Mouse (Mus musculus) heart, embryonic 14.5 days (tissue): ENCODE measurements around the gene Slc9a3r1. TPM values are rescaled to one million over a fixed set of nuclear protein-coding genes. Genes with fewer than 3 reads are reported as not detected.
A peak's percentile ranks its signal among the peaks of the same experiment; 100 is the strongest.

Experiments
- ATAC-seq: fragments of 200-750 bp; cut with Nextera tagmentation; 2 replicates; pipeline ENCODE4 v1.8.0; 2017; ENCODE audit warnings: low read depth, moderate TSS enrichment; ENCODE audit not compliant: insufficient number of reproducible peaks, insufficient read depth, low FRiP score
- H3K27ac ChIP-seq, 2 experiments: fragments of 200-500 bp in 1 of 2; fragments of 300-500 bp in 1 of 2; sonication (generic) in 1 of 2; replicated peaks in 1 of 2; 2 replicates each; pipeline ENCODE4 v1.5.1; 2012 to 2014; ENCODE audit warnings: low read depth in 2 of 2, low read length in 2 of 2, control low read depth in 1 of 2, mild to moderate bottlenecking in 1 of 2, mixed read lengths in 1 of 2; ENCODE audit not compliant: control insufficient read depth in 1 of 2, insufficient read depth in 1 of 2
- H3K27me3 ChIP-seq: fragments of 300-500 bp; sonication (generic); 2 replicates; pipeline ENCODE4 v1.6.1; 2014; ENCODE audit warnings: mild to moderate bottlenecking, low read length, control low read depth; ENCODE audit not compliant: control insufficient read depth, insufficient read depth
- H3K36me3 ChIP-seq: fragments of 300-500 bp; sonication (generic); 2 replicates; pipeline ENCODE4 v1.6.1; 2014; ENCODE audit warnings: mild to moderate bottlenecking, control low read depth, low read length, mixed read lengths; ENCODE audit not compliant: control insufficient read depth, insufficient read depth
- H3K4me1 ChIP-seq, 2 experiments: fragments of 200-500 bp in 1 of 2; fragments of 300-500 bp in 1 of 2; sonication (generic) in 1 of 2; 2 replicates each; pipeline ENCODE4 v1.6.1; 2012 to 2014; ENCODE audit warnings: low read length in 2 of 2, control low read depth in 1 of 2, mixed read lengths in 1 of 2; ENCODE audit not compliant: control insufficient read depth in 2 of 2, insufficient read depth in 2 of 2
- H3K4me2 ChIP-seq: fragments of 300-500 bp; sonication (generic); 2 replicates; pipeline ENCODE4 v1.6.1; 2014; ENCODE audit warnings: mild to moderate bottlenecking, low read length
- H3K4me3 ChIP-seq, 2 experiments: fragments of 200-500 bp in 1 of 2; fragments of 300-500 bp in 1 of 2; sonication (generic) in 1 of 2; 2 replicates each; pipeline ENCODE4 v1.5.1; 2012 to 2014; ENCODE audit warnings: low read length in 2 of 2, mild to moderate bottlenecking in 2 of 2, control low read depth in 1 of 2, low read depth in 1 of 2, moderate library complexity in 1 of 2; ENCODE audit not compliant: control insufficient read depth in 1 of 2, insufficient read depth in 1 of 2
- H3K9ac ChIP-seq: fragments of 300-500 bp; sonication (generic); 2 replicates; pipeline ENCODE4 v1.6.1; 2014; ENCODE audit warnings: mild to moderate bottlenecking, low read length
- H3K9me3 ChIP-seq: fragments of 300-500 bp; sonication (generic); 2 replicates; pipeline ENCODE4 v1.6.1; 2016; ENCODE audit warnings: low read length, control low read depth; ENCODE audit not compliant: control insufficient read depth
- WGBS: fragments of 180-500 bp; shearing (Covaris S2); extraction: QIAGEN DNeasy Blood & Tissue Kit; methylation state at CpG from one replicate; pipeline ENCODE4 v1.1.7; 2014; 5-methylcytosine and 5-hydroxymethylcytosine counted together
- polyA plus RNA-seq: library from polyadenylated mRNA; unstranded; fragments of >200 nt; fragmentation: Nextera tagmentation; extraction: Ambion mirVana; gene quantifications from 2 replicates; pipeline ENCODE4 v1.2.1, GENCODE M21; 2014

Gene Slc9a3r1
- polyA plus RNA-seq, 1 experiment from 2014 or later = 21.9 TPM

- Histone ChIP-seq H3K4me3 (no peak overlapping the region), H3K36me3 (no peaks in the 10 kb centered on the region), H3K9me3 (no peaks in the 10 kb centered on the region), H3K27me3 (peaks cover 30% of the 10 kb centered on the region), H3K27ac (peak overlapping the region; percentile 38 to 53; a peak in 3 of 4 replicates), H3K4me2 (0 out of 2 replicates have a peak overlapping the region, but pooled peaks have one; percentile 9), H3K4me1 (peaks cover 23 to 28% of the 10 kb centered on the region in 2 experiments), H3K9ac (peak overlapping the region; percentile 22; the same call in 1 of the 2 replicates)
- WGBS = 15% methylated on average over 12 of the region's 12 CpGs
- no peak; the same call in 1 of the 2 replicates for ATAC-seq
These were observed 5.0 kb upstream of the Slc9a3r1 start for GRCm38 (mm10) chr11:115157933-115158719.

- H3K9me3 ChIP-seq = no peaks in the 10 kb centered on the region
- H3K9ac ChIP-seq = no peak overlapping the region
- H3K4me2 ChIP-seq = no peak overlapping the region
- no peak overlapping the region for H3K4me3 ChIP-seq
- peaks cover 18 to 40% of the 10 kb centered on the region in 2 experiments for H3K4me1 ChIP-seq
- no peaks in the 10 kb centered on the region for H3K36me3 ChIP-seq
- 58% methylated on average over 11 of the region's 11 CpGs for WGBS
- H3K27me3 ChIP-seq = peaks cover 20% of the 10 kb centered on the region
- H3K27ac ChIP-seq = no peak overlapping the region
- ATAC-seq = no peak
These were observed 2.9 kb upstream of the Slc9a3r1 start for GRCm38 (mm10) chr11:115160016-115160797.

GRCm38 (mm10) chr11:115160883-115161577, 2.1 kb upstream of the Slc9a3r1 start:
- no peak overlapping the region for H3K9ac ChIP-seq
- H3K4me1 ChIP-seq = peaks cover 18 to 43% of the 10 kb centered on the region in 2 experiments
- H3K27ac ChIP-seq = no peak overlapping the region
- no peak overlapping the region for H3K4me2 ChIP-seq
- H3K4me3 ChIP-seq = no peak overlapping the region
- H3K9me3 ChIP-seq = no peaks in the 10 kb centered on the region
- H3K27me3 ChIP-seq = peaks cover 21% of the 10 kb centered on the region; the same call in 1 of the 2 replicates
- no peaks in the 10 kb centered on the region for H3K36me3 ChIP-seq
- ATAC-seq = no peak
- WGBS = 27% methylated on average over 10 of the region's 10 CpGs

- H3K27me3 ChIP-seq = peaks cover 15% of the 10 kb centered on the region; the same call in 1 of the 2 replicates
- no peak for ATAC-seq
- H3K9me3 ChIP-seq = no peaks in the 10 kb centered on the region
- H3K9ac ChIP-seq = no peak overlapping the region
- H3K4me3 ChIP-seq = no peak overlapping the region
- H3K36me3 ChIP-seq = no peaks in the 10 kb centered on the region
- no peak overlapping the region for H3K27ac ChIP-seq
- peaks cover 18 to 43% of the 10 kb centered on the region in 2 experiments for H3K4me1 ChIP-seq
- H3K4me2 ChIP-seq = 0 out of 2 replicates have a peak overlapping the region, but pooled peaks have one; percentile 93
- 50% methylated on average over 9 of the region's 9 CpGs for WGBS
These were observed 1.4 kb upstream of the Slc9a3r1 start for GRCm38 (mm10) chr11:115161578-115162204.

GRCm38 (mm10) chr11:115162205-115162601, 938 bp upstream of the Slc9a3r1 start:
- ATAC-seq = no peak
- no peaks in the 10 kb centered on the region for H3K36me3 ChIP-seq
- H3K27ac ChIP-seq = no peak overlapping the region
- H3K4me1 ChIP-seq = peaks cover 18 to 43% of the 10 kb centered on the region in 2 experiments
- 21% methylated on average over 9 of the region's 9 CpGs for WGBS
- H3K4me2 ChIP-seq = peak overlapping the region; percentile 93
- H3K4me3 ChIP-seq = no peak overlapping the region
- peaks cover 12% of the 10 kb centered on the region; the same call in 1 of the 2 replicates for H3K27me3 ChIP-seq
- no peak overlapping the region for H3K9ac ChIP-seq
- H3K9me3 ChIP-seq = no peaks in the 10 kb centered on the region

- H3K36me3 ChIP-seq = no peaks in the 10 kb centered on the region
- no peak for ATAC-seq
- peak overlapping the region; percentile 64 for H3K9ac ChIP-seq
- WGBS = under 1% methylated on average over 47 of the region's 47 CpGs
- H3K4me2 ChIP-seq = peak overlapping the region; percentile 93
- H3K27ac ChIP-seq = no peak overlapping the region
- peaks cover 8 to 31% of the 10 kb centered on the region in 2 experiments for H3K4me1 ChIP-seq
- peaks cover 12% of the 10 kb centered on the region; the same call in 1 of the 2 replicates for H3K27me3 ChIP-seq
- no peaks in the 10 kb centered on the region for H3K9me3 ChIP-seq
- peak overlapping the region; percentile 62 to 78 for H3K4me3 ChIP-seq
These were observed 518 bp downstream of the Slc9a3r1 start for GRCm38 (mm10) chr11:115163568-115164150.
